Mouse (Mus musculus) megakaryocyte, embryonic 14.5 days (primary cell): ENCODE results near the gene Ppp1r10.

Source experiments
- FLI1 ChIP-seq: IDR thresholded peaks from 2 replicates; pipeline ENCODE4 v1.6.1; 2012; ENCODE audit warnings: low read length, inconsistent platforms, mixed read lengths
- GATA1 ChIP-seq: IDR thresholded peaks from 3 replicates; pipeline ENCODE4 v1.6.1; 2012; ENCODE audit warnings: mixed read lengths, low read length, inconsistent platforms, borderline replicate concordance

DNA sequence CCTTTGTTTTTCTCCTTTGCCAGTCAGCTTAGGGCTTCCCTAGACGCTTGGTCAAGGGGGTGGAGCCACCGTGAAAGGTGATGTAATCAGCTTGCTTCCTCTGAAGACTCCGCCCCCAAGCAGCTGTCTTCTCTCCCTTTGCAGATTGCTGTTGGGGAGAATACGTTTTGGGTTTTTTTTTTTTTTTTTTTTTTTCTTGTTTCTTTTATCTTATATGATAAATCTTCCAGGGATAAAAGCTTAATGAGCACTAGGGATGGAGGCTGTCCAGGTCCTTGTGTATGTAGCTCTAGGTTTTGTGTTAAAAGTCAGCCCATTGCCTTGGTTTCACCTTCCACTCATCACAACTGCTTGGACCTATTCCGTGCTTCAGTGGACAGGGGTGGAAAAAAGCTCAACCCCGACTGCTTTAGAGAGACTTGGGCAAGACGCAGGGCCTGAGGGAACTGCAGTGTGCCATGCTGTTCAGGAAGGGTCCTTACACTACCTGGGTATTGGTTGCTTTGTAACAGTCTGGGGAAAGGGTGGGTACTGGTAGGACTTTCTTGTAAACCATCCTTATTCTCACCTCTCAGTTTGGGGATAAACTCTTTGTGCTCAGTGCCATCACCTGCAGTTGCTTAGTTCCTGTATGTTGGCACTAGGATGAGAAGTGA, 3.0 kb downstream of the Ppp1r10 start:
- TF ChIP-seq FLI1 = no peak
- no peak for TF ChIP-seq GATA1
